Mouse (Mus musculus) kidney, postnatal 36 days (tissue): ENCODE measurements at regions not wholly inside any gene's neighbourhood (a gene's known extent, or its start where the extent isn't known, plus 50 kb on each side); places are given as distances from the start of the nearest gene placed in this dataset.

Experiments used
- DNase-seq, 2 experiments: peaks; one replicate each; pipeline ENCODE4 v3.0.0; 2021 to 2022; ENCODE audit warnings: mixed read lengths in 2 of 2

- DNase-seq = no peak
Observed at GRCm38 (mm10) chr9:23064811-23065210, 158.1 kb upstream of the Bmper start.

- DNase-seq = no peak
Observed at GRCm38 (mm10) chr9:23068101-23068791, 154.6 kb upstream of the Bmper start.

- DNase-seq = no peak
Observed at GRCm38 (mm10) chr9:23069161-23069560, 153.7 kb upstream of the Bmper start.

- DNase-seq = peak; percentile 4 to 18
Observed at GRCm38 (mm10) chr9:23071006-23071405, 151.9 kb upstream of the Bmper start.

- no peak for DNase-seq
Observed at GRCm38 (mm10) chr9:23072741-23073140, 150.1 kb upstream of the Bmper start.

- peak; percentile 83 to 92 for DNase-seq
Observed at GRCm38 (mm10) chr9:23083562-23083961, 139.3 kb upstream of the Bmper start.

- no peak for DNase-seq
Observed at GRCm38 (mm10) chr9:23089339-23089738, 133.5 kb upstream of the Bmper start.

- DNase-seq = no peak
Observed at GRCm38 (mm10) chr9:23097134-23097789, 125.6 kb upstream of the Bmper start.

- no peak for DNase-seq
Observed at GRCm38 (mm10) chr9:23101584-23101983, 121.3 kb upstream of the Bmper start.

GRCm38 (mm10) chr9:23101990-23102796 lies 120.7 kb upstream of the Bmper start:
- peak; percentile 16 to 41 for DNase-seq

- no peak for DNase-seq
Observed at GRCm38 (mm10) chr9:23111500-23111899, 111.4 kb upstream of the Bmper start.

- no peak for DNase-seq
Observed at GRCm38 (mm10) chr9:23115026-23115425, 107.8 kb upstream of the Bmper start.

GRCm38 (mm10) chr9:23115540-23115939 lies 107.3 kb upstream of the Bmper start:
- DNase-seq = no peak

GRCm38 (mm10) chr9:23116311-23116710 lies 106.6 kb upstream of the Bmper start:
- DNase-seq = no peak

- DNase-seq = peak; percentile 35 to 45
Observed at GRCm38 (mm10) chr9:23119811-23120210, 103.1 kb upstream of the Bmper start.

- no peak for DNase-seq
Observed at GRCm38 (mm10) chr9:23120814-23121213, 102.1 kb upstream of the Bmper start.

- no peak for DNase-seq
Observed at GRCm38 (mm10) chr9:23122524-23122923, 100.4 kb upstream of the Bmper start.

GRCm38 (mm10) chr9:23123452-23123851 lies 99.4 kb upstream of the Bmper start:
- no peak for DNase-seq

GRCm38 (mm10) chr9:23125761-23126704 lies 96.8 kb upstream of the Bmper start:
- no peak for DNase-seq

- no peak for DNase-seq
Observed at GRCm38 (mm10) chr9:23127338-23128017, 95.4 kb upstream of the Bmper start.

GRCm38 (mm10) chr9:23128018-23128369 lies 94.9 kb upstream of the Bmper start:
- DNase-seq = no peak

- DNase-seq = no peak
Observed at GRCm38 (mm10) chr9:23134006-23134405, 88.9 kb upstream of the Bmper start.
